Mouse (Mus musculus) CH12.LX (cell line): ENCODE measurements around the gene Ptprg.
A peak's percentile ranks its signal among the peaks of the same experiment; 100 is the strongest.

ENCODE experiments used
- CTCF ChIP-seq, 2 experiments: IDR thresholded peaks in 1 of 2; conservative IDR thresholded peaks in 1 of 2; 2 replicates each; pipeline ENCODE4 v1.5.1; 2011 to 2012; ENCODE audit warnings: low read depth in 2 of 2, low read length in 2 of 2, improper control_type of control experiment in 1 of 2, inconsistent platforms in 1 of 2, mild to moderate bottlenecking in 1 of 2, moderate library complexity in 1 of 2
- E2F4 ChIP-seq: IDR thresholded peaks from 2 replicates; pipeline ENCODE4 v1.6.1; 2011; ENCODE audit warnings: low read depth, low read length, improper control_type of control experiment; ENCODE audit not compliant: insufficient replicate concordance
- EP300 ChIP-seq: IDR thresholded peaks from 2 replicates; pipeline ENCODE4 v1.6.1; 2011; ENCODE audit warnings: low read length, improper control_type of control experiment
- HCFC1 ChIP-seq: IDR thresholded peaks from 2 replicates; pipeline ENCODE4 v1.6.1; 2012; ENCODE audit warnings: low read depth, mild to moderate bottlenecking, inconsistent platforms, low read length, improper control_type of control experiment
- JUN ChIP-seq: IDR thresholded peaks from 2 replicates; pipeline ENCODE4 v1.6.1; 2011; ENCODE audit warnings: low read depth, mild to moderate bottlenecking, low read length, improper control_type of control experiment, moderate library complexity; ENCODE audit not compliant: insufficient read depth
- MAFK ChIP-seq: IDR thresholded peaks from 2 replicates; pipeline ENCODE4 v1.6.1; 2011; ENCODE audit warnings: low read length, improper control_type of control experiment; ENCODE audit not compliant: insufficient replicate concordance
- MAX ChIP-seq: IDR thresholded peaks from 2 replicates; pipeline ENCODE4 v1.6.1; 2011; ENCODE audit warnings: low read length, improper control_type of control experiment
- PAX5 ChIP-seq: IDR thresholded peaks from 2 replicates; pipeline ENCODE4 v1.6.1; 2012; ENCODE audit warnings: low read length, inconsistent platforms, mixed read lengths
- POLR2A ChIP-seq: IDR thresholded peaks from 2 replicates; pipeline ENCODE4 v1.6.1; 2011; ENCODE audit warnings: low read depth, mild to moderate bottlenecking, improper control_type of control experiment, low read length
- POLR2AphosphoS2 ChIP-seq: IDR thresholded peaks from 2 replicates; pipeline ENCODE4 v1.6.1; 2011; ENCODE audit warnings: low read depth, low read length, improper control_type of control experiment
- USF2 ChIP-seq: conservative IDR thresholded peaks from 2 replicates; pipeline ENCODE4 v1.6.1; 2011; ENCODE audit warnings: low read depth, low read length, improper control_type of control experiment
- ZMIZ1 ChIP-seq: IDR thresholded peaks from 2 replicates; pipeline ENCODE4 v1.6.1; 2012; ENCODE audit warnings: low read depth, mild to moderate bottlenecking, inconsistent platforms, low read length, improper control_type of control experiment

DNA sequence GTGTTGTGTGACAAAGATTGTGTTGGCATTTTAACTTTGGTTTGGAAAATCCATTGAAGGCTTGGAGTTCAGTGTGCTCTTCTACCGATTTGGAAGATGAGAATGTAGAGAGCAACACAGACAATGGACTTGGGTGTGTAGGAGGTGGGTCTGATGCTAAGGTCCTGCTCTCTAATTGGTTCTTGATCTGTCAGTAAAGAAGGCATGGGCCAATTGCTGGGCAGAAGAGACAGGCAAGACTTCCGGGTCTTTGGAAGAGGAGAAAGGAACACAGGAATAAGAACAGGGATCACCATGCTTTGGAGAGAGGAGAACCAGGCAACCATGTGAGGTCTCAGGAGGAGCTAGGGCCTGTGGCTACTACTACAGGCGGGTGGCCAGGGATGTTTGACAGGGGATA is 722.7 kb downstream of the Ptprg start:
- TF ChIP-seq USF2 (no peak), PAX5 (no peak), CTCF (conservative IDR thresholded peaks at IDR 0.05 in 1 of 2, IDR thresholded peaks at IDR 0.05 in 1 of 2; ENCODE audit: low read depth in 2 of 2, low read length in 2 of 2) (no peak), POLR2AphosphoS2 (no peak), POLR2A (peak; percentile 42), JUN (no peak), MAX (no peak), EP300 (no peak), ZMIZ1 (no peak), HCFC1 (no peak), MAFK (no peak), E2F4 (no peak)
